Mouse (Mus musculus) limb, embryonic 11.5 days (tissue): Measurements from ENCODE around the gene Tle6. TPM values are rescaled to one million over a fixed set of nuclear protein-coding genes. Genes with fewer than 3 reads are reported as not detected.
A peak's percentile ranks its signal among the peaks of the same experiment; 100 is the strongest.

Experiments
- ATAC-seq: fragments of 200-750 bp; cut with Nextera tagmentation; 2 replicates; pipeline ENCODE4 v1.8.0; 2017; ENCODE audit warnings: low read depth; ENCODE audit not compliant: insufficient number of reproducible peaks, low FRiP score, low TSS enrichment
- DNase-seq: peaks from one replicate; pipeline ENCODE4 v3.0.0-alpha.2; 2015; ENCODE audit warnings: low spot score
- H3K27ac ChIP-seq: fragments of 300-500 bp; sonication (generic); replicated peaks from 2 replicates; pipeline ENCODE4 v1.5.1; 2014; ENCODE audit warnings: low read depth, mild to moderate bottlenecking, low read length
- H3K27me3 ChIP-seq: fragments of 300-500 bp; sonication (generic); 2 replicates; pipeline ENCODE4 v1.6.1; 2014; ENCODE audit warnings: mild to moderate bottlenecking, low read length, mixed read lengths; ENCODE audit not compliant: control insufficient read depth, insufficient read depth
- H3K36me3 ChIP-seq: fragments of 300-500 bp; sonication (generic); 2 replicates; pipeline ENCODE4 v1.6.1; 2014; ENCODE audit warnings: mild to moderate bottlenecking, low read length, moderate library complexity, mixed read lengths; ENCODE audit not compliant: control insufficient read depth, insufficient read depth
- H3K4me1 ChIP-seq: fragments of 300-500 bp; sonication (generic); 2 replicates; pipeline ENCODE4 v1.6.1; 2014; ENCODE audit warnings: low read length, mixed read lengths; ENCODE audit not compliant: control insufficient read depth, insufficient read depth
- H3K4me2 ChIP-seq: fragments of 300-500 bp; sonication (generic); 2 replicates; pipeline ENCODE4 v1.6.1; 2014; ENCODE audit warnings: low read depth, mild to moderate bottlenecking, moderate library complexity; ENCODE audit not compliant: severe bottlenecking
- H3K4me3 ChIP-seq: fragments of 300-500 bp; sonication (generic); 2 replicates; pipeline ENCODE4 v1.5.1; 2014; ENCODE audit warnings: low read depth, low read length
- H3K9ac ChIP-seq: fragments of 300-500 bp; sonication (generic); 2 replicates; pipeline ENCODE4 v1.6.1; 2014; ENCODE audit warnings: mild to moderate bottlenecking, low read length
- H3K9me3 ChIP-seq: fragments of 300-500 bp; sonication (generic); 2 replicates; pipeline ENCODE4 v1.6.1; 2016; ENCODE audit warnings: low read length; ENCODE audit not compliant: control insufficient read depth
- WGBS: fragments of 180-500 bp; shearing (Covaris S2); extraction: QIAGEN DNeasy Blood & Tissue Kit; methylation state at CpG from one replicate; pipeline ENCODE4 v1.1.7; 2014; 5-methylcytosine and 5-hydroxymethylcytosine counted together
- polyA plus RNA-seq: library from polyadenylated mRNA; unstranded; fragments of >200 nt; fragmentation: Nextera tagmentation; extraction: Ambion mirVana; gene quantifications from 2 replicates; pipeline ENCODE4 v1.2.1, GENCODE M21; 2014

The Tle6 gene
- polyA plus RNA-seq, 1 experiment from 2014 or later: 11.6 TPM

- DNase-seq: no peak
- H3K27ac ChIP-seq: peak overlapping the region; percentile 87
Observed at GRCm38 (mm10) chr10:81569507-81570237, 31.2 kb downstream of the Tle6 start.

GRCm38 (mm10) chr10:81568381-81569191 lies 32.3 kb downstream of the Tle6 start:
- Histone ChIP-seq H3K9me3 (no peaks in the 10 kb centered on the region), H3K4me1 (peaks cover 65% of the 10 kb centered on the region), H3K9ac (no peak overlapping the region), H3K27ac (peak overlapping the region; percentile 87), H3K4me2 (peak overlapping the region; percentile 8; the same call in 1 of the 2 replicates), H3K27me3 (peaks cover 6% of the 10 kb centered on the region; the same call in 1 of the 2 replicates), H3K4me3 (no peak overlapping the region), H3K36me3 (peaks cover 11% of the 10 kb centered on the region)
- peak; percentile 2; the same call in 1 of the 2 replicates for ATAC-seq
- peak; percentile 78 for DNase-seq
- WGBS: 10% methylated on average over 15 of the region's 16 CpGs

More at GRCm38 (mm10) chr10:81569507-81570237, 31.2 kb downstream of the Tle6 start:
- ATAC-seq: no peak
- peaks cover 8% of the 10 kb centered on the region; the same call in 1 of the 2 replicates for H3K27me3 ChIP-seq
- no peaks in the 10 kb centered on the region for H3K9me3 ChIP-seq
- H3K4me2 ChIP-seq: peak overlapping the region; percentile 56
- 36% methylated on average over 9 of the region's 9 CpGs for WGBS
- no peak overlapping the region for H3K9ac ChIP-seq
- no peak overlapping the region for H3K4me3 ChIP-seq
- peaks cover 58% of the 10 kb centered on the region for H3K4me1 ChIP-seq
- peaks cover 9% of the 10 kb centered on the region for H3K36me3 ChIP-seq

GRCm38 (mm10) chr10:81565257-81566228 lies 35.3 kb downstream of the Tle6 start:
- WGBS: 24% methylated on average over 20 of the region's 20 CpGs

GRCm38 (mm10) chr10:81564734-81565133 lies 36.1 kb downstream of the Tle6 start:
- H3K4me3 ChIP-seq: no peak overlapping the region
- H3K27ac ChIP-seq: 0 out of 2 replicates have a peak overlapping the region, but pooled peaks have one; percentile 8
- DNase-seq (peak; percentile 85), ATAC-seq (no peak)
- WGBS: 10% methylated on average over 10 of the region's 10 CpGs
- peak overlapping the region; percentile 15; the same call in 1 of the 2 replicates for H3K4me2 ChIP-seq
- H3K36me3 ChIP-seq: peaks cover 14% of the 10 kb centered on the region
- no peaks in the 10 kb centered on the region for H3K9me3 ChIP-seq
- H3K27me3 ChIP-seq: no peaks in the 10 kb centered on the region
- H3K4me1 ChIP-seq: peaks cover 58% of the 10 kb centered on the region
- no peak overlapping the region for H3K9ac ChIP-seq

More at GRCm38 (mm10) chr10:81565257-81566228, 35.3 kb downstream of the Tle6 start:
- H3K4me3 ChIP-seq: no peak overlapping the region
- no peaks in the 10 kb centered on the region for H3K27me3 ChIP-seq
- ATAC-seq (no peak), DNase-seq (no peak)
- H3K9me3 ChIP-seq: no peaks in the 10 kb centered on the region
- peaks cover 66% of the 10 kb centered on the region for H3K4me1 ChIP-seq
- 0 out of 2 replicates have a peak overlapping the region, but pooled peaks have one; percentile 17 for H3K9ac ChIP-seq
- peaks cover 14% of the 10 kb centered on the region for H3K36me3 ChIP-seq
- H3K4me2 ChIP-seq: peak overlapping the region; percentile 15; the same call in 1 of the 2 replicates
- H3K27ac ChIP-seq: peak overlapping the region; percentile 30; the same call in 1 of the 2 replicates

GRCm38 (mm10) chr10:81564216-81564615 lies 36.7 kb downstream of the Tle6 start:
- peak overlapping the region; percentile 26 for H3K4me3 ChIP-seq
- H3K9ac ChIP-seq: 0 out of 2 replicates have a peak overlapping the region, but pooled peaks have one; percentile 40
- H3K4me2 ChIP-seq: peak overlapping the region; percentile 55
- peaks cover 14% of the 10 kb centered on the region for H3K36me3 ChIP-seq
- DNase-seq (peak; percentile 66), ATAC-seq (0 out of 2 replicates have a peak, but pooled peaks have one; percentile 5)
- H3K27me3 ChIP-seq: no peaks in the 10 kb centered on the region
- WGBS: 3% methylated on average over 10 of the region's 10 CpGs
- H3K4me1 ChIP-seq: peaks cover 52% of the 10 kb centered on the region
- peak overlapping the region; percentile 62 for H3K27ac ChIP-seq
- H3K9me3 ChIP-seq: no peaks in the 10 kb centered on the region

- Histone ChIP-seq H3K4me1 (peaks cover 49% of the 10 kb centered on the region), H3K36me3 (peaks cover 14% of the 10 kb centered on the region), H3K4me3 (no peak overlapping the region)
Observed at GRCm38 (mm10) chr10:81563481-81563880, 37.4 kb downstream of the Tle6 start.

GRCm38 (mm10) chr10:81562411-81562810 lies 38.5 kb downstream of the Tle6 start:
- Histone ChIP-seq H3K4me3 (no peak overlapping the region), H3K9me3 (no peaks in the 10 kb centered on the region), H3K4me1 (peaks cover 43% of the 10 kb centered on the region), H3K9ac (no peak overlapping the region), H3K27me3 (no peaks in the 10 kb centered on the region), H3K36me3 (peaks cover 14% of the 10 kb centered on the region), H3K27ac (no peak overlapping the region), H3K4me2 (0 out of 2 replicates have a peak overlapping the region, but pooled peaks have one; percentile 12)
- no peak for ATAC-seq
- no peak for DNase-seq
- WGBS: 83% methylated on average over 6 of the region's 6 CpGs

More at GRCm38 (mm10) chr10:81563481-81563880, 37.4 kb downstream of the Tle6 start:
- Histone ChIP-seq H3K9ac (no peak overlapping the region), H3K27me3 (no peaks in the 10 kb centered on the region), H3K9me3 (no peaks in the 10 kb centered on the region), H3K4me2 (peak overlapping the region; percentile 55; the same call in 1 of the 2 replicates), H3K27ac (no peak overlapping the region)
- ATAC-seq (no peak), DNase-seq (no peak)
- 40% methylated on average over 6 of the region's 6 CpGs for WGBS
